Mouse (Mus musculus) liver, postnatal 0 days (tissue): ENCODE results near the gene Palld.

ENCODE experiments used
- CTCF ChIP-seq: sonication (generic); IDR thresholded peaks from 2 replicates; pipeline ENCODE4 v1.5.1; 2016; ENCODE audit warnings: antibody characterized with exemption, low read depth
- EP300 ChIP-seq: IDR thresholded peaks from 2 replicates; pipeline ENCODE4 v1.6.1; 2016; ENCODE audit warnings: antibody characterized with exemption, low read depth, mild to moderate bottlenecking

GRCm38 (mm10) chr8:61487597-61488156, 414.8 kb downstream of the Palld start, which contains the start of gene Cbr4:
- TF ChIP-seq CTCF = no peak
- TF ChIP-seq EP300 = no peak
